Mouse (Mus musculus): Measurements from ENCODE around the gene Cdkn1c.

DNA sequence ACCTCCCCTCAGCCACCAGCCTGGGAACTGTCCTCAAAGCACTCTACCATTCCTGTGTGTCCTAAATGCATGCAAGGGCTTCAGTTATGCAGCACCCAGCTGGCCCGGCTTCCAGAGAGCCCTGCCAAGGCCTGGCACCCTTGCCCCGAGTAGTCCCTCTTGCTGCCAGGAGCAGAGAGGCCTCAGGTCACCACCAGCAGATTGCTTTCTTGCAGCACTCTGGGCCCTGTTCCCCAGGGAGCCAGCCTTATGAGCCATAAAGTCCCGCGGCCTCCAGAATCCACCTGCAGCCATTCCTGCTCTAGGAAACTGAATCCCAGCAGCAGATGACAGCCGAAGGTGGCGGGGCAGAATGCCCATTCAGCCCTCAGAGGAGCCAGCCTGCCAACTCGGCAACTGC lies 27.5 kb downstream of the Cdkn1c start:
- TF ChIP-seq POLR2A (IDR thresholded peaks at IDR 0.05; ENCODE audit: insufficient read depth, low read length) = no peak
- TF ChIP-seq CTCF (IDR thresholded peaks at IDR 0.05; ENCODE audit: low read depth, low read length) = no peak
- no peak for TF ChIP-seq EP300 (IDR thresholded peaks at IDR 0.05; ENCODE audit: insufficient read depth, low read depth, low read length)
